28 mouse cellular contexts compared by ENCODE assay signal in the genomic region with DNA sequence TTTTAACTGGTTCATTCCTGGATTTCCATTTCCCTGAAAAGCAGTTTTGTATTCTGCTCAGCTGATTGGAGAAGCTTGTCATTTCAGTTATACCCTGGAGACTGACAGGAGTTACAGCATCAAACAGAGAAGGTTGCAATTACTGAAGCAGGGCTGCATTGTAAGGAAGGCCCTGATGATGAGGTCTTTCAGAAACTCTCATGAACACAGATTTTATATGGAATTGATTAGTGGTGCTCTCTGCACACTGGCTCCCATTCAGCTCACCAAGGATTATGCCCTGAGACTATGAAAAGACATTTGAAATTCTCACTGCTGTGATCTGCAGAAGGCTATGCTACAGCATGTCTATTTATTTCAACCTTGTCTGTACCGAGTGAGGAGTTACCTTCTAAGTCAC.
A peak's percentile ranks its signal among the peaks of the same experiment; 100 is the strongest.
DNase-seq lines count a peak whose midpoint lies in the region; ATAC-seq and TF ChIP-seq lines count a peak whose summit lies in the region.
"Had no signal": no experiment of that assay in that cellular context is flagged by ENCODE, and none has a peak within 500 bp of the region (broad histone marks: within the 10 kb centered on the region; RNA-seq: fewer than 3 reads in every experiment).

No protein-coding gene starts in this region.

- H3K27me3 ChIP-seq in forebrain, embryonic 12.5 days, result no peaks in the 10 kb centered on the region
- H3K27me3 ChIP-seq in forebrain, embryonic 15.5 days, result no peaks in the 10 kb centered on the region
- H3K27me3 ChIP-seq in hindbrain, embryonic 12.5 days, result no peaks in the 10 kb centered on the region
- no peaks in the 10 kb centered on the region for H3K27me3 ChIP-seq in hindbrain, embryonic 13.5 days
- no peaks in the 10 kb centered on the region for H3K27me3 ChIP-seq in hindbrain, postnatal 0 days (ENCODE audit: insufficient read depth, low read length)
- no peaks in the 10 kb centered on the region for H3K27me3 ChIP-seq in midbrain, embryonic 16.5 days (ENCODE audit: control insufficient read depth, insufficient read depth, low read depth, low read length)
- H3K27me3 ChIP-seq: limb, embryonic 15.5 days had no signal

- no peaks in the 10 kb centered on the region for H3K4me1 ChIP-seq in forebrain, embryonic 12.5 days
- H3K4me1 ChIP-seq in forebrain, embryonic 15.5 days, result no peaks in the 10 kb centered on the region
- H3K4me1 ChIP-seq in hindbrain, embryonic 12.5 days, result no peaks in the 10 kb centered on the region
- H3K4me1 ChIP-seq in hindbrain, embryonic 13.5 days (replicated peaks), result no peaks in the 10 kb centered on the region
- no peaks in the 10 kb centered on the region for H3K4me1 ChIP-seq in hindbrain, postnatal 0 days (ENCODE audit: insufficient read depth, low read length)
- H3K4me1 ChIP-seq in midbrain, embryonic 16.5 days (ENCODE audit: control insufficient read depth, insufficient read depth, low read length), result no peaks in the 10 kb centered on the region
- H3K4me1 ChIP-seq: limb, embryonic 10.5 days; limb, embryonic 15.5 days had no signal

- TF ChIP-seq CTCF in hindbrain, postnatal 0 days (IDR thresholded peaks at IDR 0.05; ENCODE audit: low read depth), result no peak

- peak; percentile 74 for ATAC-seq in forebrain, embryonic 12.5 days (ENCODE audit: low FRiP score)
- ATAC-seq in forebrain, embryonic 15.5 days (replicated peaks), result no peak; the same call in 1 of the 2 replicates
- ATAC-seq in hindbrain, embryonic 12.5 days (ENCODE audit: low FRiP score), result peak; percentile 48
- no peak; the same call in 1 of the 2 replicates for ATAC-seq in hindbrain, embryonic 13.5 days (ENCODE audit: low FRiP score)
- ATAC-seq in hindbrain, postnatal 0 days, result no peak
- peak; percentile 95 for ATAC-seq in midbrain, embryonic 16.5 days
- ATAC-seq: intestine, postnatal 0 days had no signal

- no peaks in the 10 kb centered on the region for H3K9me3 ChIP-seq in forebrain, embryonic 12.5 days
- no peaks in the 10 kb centered on the region for H3K9me3 ChIP-seq in forebrain, embryonic 15.5 days
- H3K9me3 ChIP-seq in hindbrain, embryonic 12.5 days (replicated peaks), result no peaks in the 10 kb centered on the region
- H3K9me3 ChIP-seq in hindbrain, embryonic 13.5 days, result no peaks in the 10 kb centered on the region
- no peaks in the 10 kb centered on the region for H3K9me3 ChIP-seq in hindbrain, postnatal 0 days (ENCODE audit: low read length)
- no peaks in the 10 kb centered on the region for H3K9me3 ChIP-seq in midbrain, embryonic 16.5 days (replicated peaks; ENCODE audit: control insufficient read depth, low read length, poor library complexity, severe bottlenecking)
- H3K9me3 ChIP-seq: limb, embryonic 10.5 days; limb, embryonic 15.5 days had no signal

- no peak overlapping the region for H3K9ac ChIP-seq in forebrain, embryonic 12.5 days
- H3K9ac ChIP-seq in forebrain, embryonic 15.5 days (replicated peaks), result no peak overlapping the region
- no peak overlapping the region for H3K9ac ChIP-seq in hindbrain, embryonic 12.5 days
- no peak overlapping the region for H3K9ac ChIP-seq in hindbrain, embryonic 13.5 days
- H3K9ac ChIP-seq in hindbrain, postnatal 0 days (replicated peaks; ENCODE audit: low read length), result no peak overlapping the region
- no peak overlapping the region for H3K9ac ChIP-seq in midbrain, embryonic 16.5 days (ENCODE audit: low read depth, low read length)
- H3K9ac ChIP-seq: limb, embryonic 15.5 days; liver, embryonic 14.5 days had no signal

- no peak overlapping the region for H3K4me3 ChIP-seq in forebrain, embryonic 12.5 days (replicated peaks)
- H3K4me3 ChIP-seq in forebrain, embryonic 15.5 days, result no peak overlapping the region
- H3K4me3 ChIP-seq in hindbrain, embryonic 12.5 days, result no peak overlapping the region
- no peak overlapping the region for H3K4me3 ChIP-seq in hindbrain, embryonic 13.5 days
- no peak overlapping the region for H3K4me3 ChIP-seq in hindbrain, postnatal 0 days (ENCODE audit: low read length)
- no peak overlapping the region for H3K4me3 ChIP-seq in midbrain, embryonic 16.5 days (ENCODE audit: low read depth, low read length)
- H3K4me3 ChIP-seq: erythroblast, embryonic 14.5 days; limb, embryonic 10.5 days; limb, embryonic 15.5 days had no signal

- WGBS in forebrain, embryonic 12.5 days, result 66% methylated on average over 1 of the region's 1 CpGs
- 51% methylated on average over 1 of the region's 1 CpGs for WGBS in forebrain, embryonic 15.5 days
- WGBS in hindbrain, embryonic 12.5 days, result 73% methylated on average over 1 of the region's 1 CpGs
- 74% methylated on average over 1 of the region's 1 CpGs for WGBS in hindbrain, embryonic 13.5 days
- WGBS in hindbrain, postnatal 0 days, result 76% methylated on average over 1 of the region's 1 CpGs
- 36% methylated on average over 1 of the region's 1 CpGs for WGBS in midbrain, embryonic 16.5 days

- no peaks in the 10 kb centered on the region for H3K36me3 ChIP-seq in forebrain, embryonic 12.5 days (replicated peaks)
- H3K36me3 ChIP-seq in forebrain, embryonic 15.5 days, result no peaks in the 10 kb centered on the region
- no peaks in the 10 kb centered on the region for H3K36me3 ChIP-seq in hindbrain, embryonic 12.5 days
- no peaks in the 10 kb centered on the region for H3K36me3 ChIP-seq in hindbrain, embryonic 13.5 days
- no peaks in the 10 kb centered on the region for H3K36me3 ChIP-seq in hindbrain, postnatal 0 days (ENCODE audit: insufficient read depth, low read length)
- no peaks in the 10 kb centered on the region for H3K36me3 ChIP-seq in midbrain, embryonic 16.5 days (ENCODE audit: control insufficient read depth, insufficient read depth, low read length)
- H3K36me3 ChIP-seq: G1E; limb, embryonic 10.5 days; limb, embryonic 15.5 days had no signal

- peak; percentile 2 for DNase-seq in hindbrain, postnatal 0 days (ENCODE audit: low spot score)
- no peak for DNase-seq in cerebellum, adult 11-12 months
- DNase-seq: adrenal gland, postnatal 10 days; cerebellum, adult 11 months; cerebellum, adult 9-11 months; embryo, embryonic 11 days; gastrocnemius, postnatal 14 days; heart, adult 11 months; heart, postnatal 36 days; kidney, adult 9 months; kidney, postnatal 10 days; layer of hippocampus, adult 9-11 months; lung, adult 2 months; lung, postnatal 10 days; thymus, postnatal 4 days had no signal

- no peak overlapping the region for H3K4me2 ChIP-seq in forebrain, embryonic 12.5 days
- no peak overlapping the region for H3K4me2 ChIP-seq in forebrain, embryonic 15.5 days (replicated peaks)
- H3K4me2 ChIP-seq in hindbrain, embryonic 12.5 days (replicated peaks), result no peak overlapping the region
- H3K4me2 ChIP-seq in hindbrain, embryonic 13.5 days, result no peak overlapping the region
- H3K4me2 ChIP-seq in hindbrain, postnatal 0 days (ENCODE audit: low read depth, low read length), result no peak overlapping the region
- no peak overlapping the region for H3K4me2 ChIP-seq in midbrain, embryonic 16.5 days (ENCODE audit: low read length)
- H3K4me2 ChIP-seq: heart, embryonic 11.5 days; limb, embryonic 15.5 days had no signal

- no peak overlapping the region for H3K27ac ChIP-seq in forebrain, embryonic 12.5 days
- no peak overlapping the region for H3K27ac ChIP-seq in forebrain, embryonic 15.5 days (replicated peaks)
- H3K27ac ChIP-seq in hindbrain, embryonic 12.5 days, result no peak overlapping the region
- H3K27ac ChIP-seq in hindbrain, embryonic 13.5 days, result no peak overlapping the region
- H3K27ac ChIP-seq in hindbrain, postnatal 0 days, result no peak overlapping the region
- peak overlapping the region; percentile 55 for H3K27ac ChIP-seq in midbrain, embryonic 16.5 days (ENCODE audit: low read length)
- H3K27ac ChIP-seq: limb, embryonic 10.5 days; limb, embryonic 15.5 days; liver, embryonic 14.5 days; macrophage had no signal

Comparison
In these comparisons a context has a peak if more than half of its experiments do, and no peak if none do; other contexts are left out.
1. ATAC-seq: peak in forebrain, embryonic 12.5 days (single experiment), hindbrain, embryonic 12.5 days (single experiment) and midbrain, embryonic 16.5 days (single experiment); none in forebrain, embryonic 15.5 days (single experiment), hindbrain, embryonic 13.5 days (single experiment) and hindbrain, postnatal 0 days (single experiment).